Mouse (Mus musculus) heart, embryonic 16.5 days (tissue): ENCODE measurements around the gene Amigo3. TPM values are rescaled to one million over a fixed set of nuclear protein-coding genes. Genes with fewer than 3 reads are reported as not detected.
"Not testable (repeated sequence)": the region's sequence is repeated elsewhere in the genome, so short reads cannot be mapped to it uniquely, and the experiment has no call there.

Experiments used
- ATAC-seq: fragments of 200-750 bp; cut with Nextera tagmentation; replicated peaks from 2 replicates; pipeline ENCODE4 v1.8.0; 2017; ENCODE audit warnings: moderate number of reproducible peaks; ENCODE audit not compliant: insufficient read depth, low FRiP score; ENCODE audit errors: extremely low read depth
- H3K27ac ChIP-seq: fragments of 300-500 bp; sonication (generic); 2 replicates; pipeline ENCODE4 v1.5.1; 2014; ENCODE audit warnings: mild to moderate bottlenecking, low read length, control low read depth, moderate library complexity
- H3K27me3 ChIP-seq: fragments of 300-500 bp; sonication (generic); 2 replicates; pipeline ENCODE4 v1.6.1; 2014; ENCODE audit warnings: low read length, mixed read lengths; ENCODE audit not compliant: control insufficient read depth, insufficient read depth
- H3K36me3 ChIP-seq: fragments of 300-500 bp; sonication (generic); 2 replicates; pipeline ENCODE4 v1.6.1; 2014; ENCODE audit not compliant: control insufficient read depth, insufficient read depth
- H3K4me1 ChIP-seq: fragments of 300-500 bp; sonication (generic); 2 replicates; pipeline ENCODE4 v1.6.1; 2014; ENCODE audit warnings: low read length, mixed read lengths; ENCODE audit not compliant: control insufficient read depth, insufficient read depth
- H3K4me2 ChIP-seq: fragments of 300-500 bp; sonication (generic); 2 replicates; pipeline ENCODE4 v1.6.1; 2014; ENCODE audit warnings: low read depth, mild to moderate bottlenecking, control low read depth, low read length
- H3K4me3 ChIP-seq: fragments of 300-500 bp; sonication (generic); 2 replicates; pipeline ENCODE4 v1.5.1; 2014; ENCODE audit warnings: mild to moderate bottlenecking, control low read depth, low read length
- H3K9ac ChIP-seq: fragments of 300-500 bp; sonication (generic); 2 replicates; pipeline ENCODE4 v1.6.1; 2014; ENCODE audit warnings: low read length, control low read depth
- H3K9me3 ChIP-seq: fragments of 300-500 bp; sonication (generic); replicated peaks from 2 replicates; pipeline ENCODE4 v1.6.1; 2016; ENCODE audit warnings: low read length; ENCODE audit not compliant: control insufficient read depth
- WGBS: fragments of 180-500 bp; shearing (Covaris S2); extraction: QIAGEN DNeasy Blood & Tissue Kit; methylation state at CpG from one replicate; pipeline ENCODE4 v1.1.7; 2014; 5-methylcytosine and 5-hydroxymethylcytosine counted together
- polyA plus RNA-seq: library from polyadenylated mRNA; unstranded; fragments of >200 nt; fragmentation: Nextera tagmentation; extraction: Ambion mirVana; gene quantifications from 2 replicates; pipeline ENCODE4 v1.2.1, GENCODE M21; 2015

Gene Amigo3
- 1.9 and 2.4 TPM in 2 replicates for polyA plus RNA-seq

DNA sequence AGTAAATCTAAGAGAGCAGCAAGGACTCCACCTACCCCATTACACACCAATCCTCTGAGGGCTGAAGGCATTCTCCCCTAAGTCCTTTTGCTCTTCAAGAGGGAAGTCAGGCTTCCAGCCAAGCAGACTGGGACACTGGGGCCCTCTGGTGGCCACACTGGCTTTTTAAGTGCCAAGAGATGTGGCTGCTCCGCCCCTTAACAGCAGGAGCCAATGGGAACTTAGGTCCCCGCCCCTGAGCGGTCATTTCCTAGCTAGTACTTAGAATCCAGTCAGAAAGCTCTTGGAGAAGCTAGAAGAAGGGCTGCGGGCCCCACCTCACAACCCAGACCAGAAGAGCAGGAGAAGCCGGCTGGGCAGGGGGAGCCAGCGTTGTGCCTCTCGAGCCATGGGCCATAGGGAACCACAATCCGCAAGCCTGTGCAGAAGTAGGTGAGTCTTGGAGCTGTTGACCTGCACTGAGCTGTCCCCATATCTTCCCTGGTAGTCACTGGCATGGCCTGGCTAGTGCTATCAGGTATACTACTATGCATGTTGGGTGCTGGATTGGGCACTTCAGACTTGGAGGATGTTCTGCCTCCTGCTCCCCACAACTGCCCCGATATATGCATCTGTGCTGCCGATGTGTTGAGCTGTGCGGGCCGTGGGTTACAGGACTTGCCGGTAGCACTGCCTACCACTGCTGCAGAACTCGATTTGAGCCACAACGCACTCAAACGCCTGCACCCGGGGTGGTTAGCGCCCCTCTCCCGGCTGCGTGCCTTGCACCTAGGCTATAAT is at the start of gene Amigo3:
TSS of gene Amigo3 (plus strand) at position 275 of the 780 bp plus-strand sequence.
- Histone ChIP-seq H3K4me3 (peak within 1 kb of the TSS; percentile 34), H3K4me1 (peaks cover 24% of the 10 kb centered on the region), H3K9me3 (no peaks in the 10 kb centered on the region), H3K4me2 (peak within 1 kb of the TSS; percentile 59), H3K27ac (peak within 1 kb of the TSS; percentile 58), H3K9ac (peak within 1 kb of the TSS; percentile 44), H3K36me3 (peaks cover 21% of the 10 kb centered on the region), H3K27me3 (no peaks in the 10 kb centered on the region)
- 51% methylated on average over 20 of the region's 20 CpGs for WGBS
- ATAC-seq, result peak; percentile 61

DNA sequence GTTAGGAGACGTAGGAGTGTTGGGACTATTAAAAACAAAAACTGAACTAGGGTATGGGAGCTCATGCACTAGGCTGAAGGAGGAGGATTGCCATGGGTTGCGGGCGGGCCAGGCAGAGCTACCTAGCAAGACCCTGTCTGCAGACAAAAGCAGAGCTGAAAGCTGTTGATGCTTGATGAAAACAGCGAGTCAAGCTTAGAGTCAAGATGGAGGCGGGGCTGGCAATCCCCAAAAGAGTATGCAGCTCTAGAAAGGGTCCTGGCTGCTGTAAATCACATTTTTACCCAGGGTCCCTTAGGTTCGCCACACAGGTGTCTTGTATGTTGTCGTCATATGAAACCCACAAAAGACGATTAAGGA is 49.4 kb upstream of the Amigo3 start:
- Histone ChIP-seq H3K27me3 (no peaks in the 10 kb centered on the region), H3K9me3 (no peaks in the 10 kb centered on the region), H3K4me1 (peaks cover 20% of the 10 kb centered on the region), H3K36me3 (no peaks in the 10 kb centered on the region; the same call in 1 of the 2 replicates), H3K4me2 (peak overlapping the region; percentile 80), H3K27ac (peak overlapping the region; percentile 96), H3K9ac (peak overlapping the region; percentile 98), H3K4me3 (peak overlapping the region; percentile 86)
- ATAC-seq, result no peak
- WGBS, result 19% methylated on average over 8 of the region's 8 CpGs

DNA sequence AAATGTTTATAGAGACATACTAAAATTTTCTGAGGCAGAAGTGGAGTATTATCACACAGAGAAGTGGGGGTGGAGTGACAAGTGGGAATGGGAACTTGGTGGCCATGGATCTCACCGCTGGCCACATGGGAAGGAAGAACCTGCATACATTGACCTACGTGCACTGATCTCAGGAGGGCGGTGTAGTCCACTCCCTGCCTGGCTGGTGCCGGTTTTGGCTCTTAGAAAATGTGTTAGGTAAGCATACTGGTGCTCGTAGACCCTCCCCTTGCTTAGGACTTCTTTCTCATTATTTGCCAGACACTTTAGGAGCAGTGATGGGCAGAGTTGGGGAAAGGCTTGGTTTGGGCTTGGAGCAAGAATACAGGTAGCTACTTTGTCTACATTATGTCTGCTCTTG is 44.9 kb upstream of the Amigo3 start:
- H3K27me3 ChIP-seq, result no peaks in the 10 kb centered on the region
- H3K4me1 ChIP-seq, result peaks cover 21% of the 10 kb centered on the region
- no peak overlapping the region for H3K9ac ChIP-seq
- 88% methylated on average over 5 of the region's 5 CpGs for WGBS
- H3K27ac ChIP-seq, result no peak overlapping the region
- H3K4me3 ChIP-seq, result no peak overlapping the region
- no peak for ATAC-seq
- H3K9me3 ChIP-seq, result no peaks in the 10 kb centered on the region
- H3K36me3 ChIP-seq, result no peaks in the 10 kb centered on the region; the same call in none of the 2 replicates
- no peak overlapping the region for H3K4me2 ChIP-seq

DNA sequence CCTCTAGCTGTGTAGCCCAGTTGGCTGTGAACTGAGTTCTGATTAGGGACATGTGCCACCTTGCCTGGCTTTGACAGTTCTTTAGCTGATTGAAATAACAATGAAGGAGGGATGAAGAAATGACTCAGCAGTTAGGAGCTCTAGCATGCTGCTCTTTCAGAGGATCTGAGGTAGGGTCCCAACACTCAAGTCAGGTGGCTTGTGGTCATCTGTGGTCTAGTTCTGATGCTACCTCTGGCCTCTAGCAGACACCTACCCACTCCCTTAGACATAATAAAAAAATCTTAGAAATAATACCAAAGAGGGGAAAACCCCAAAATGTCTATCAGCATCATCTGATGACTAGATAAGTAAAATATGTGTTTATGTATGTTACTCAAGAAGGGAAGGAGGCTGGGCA is 42.6 kb upstream of the Amigo3 start:
- Histone ChIP-seq H3K9me3 (no peaks in the 10 kb centered on the region), H3K4me3 (no peak overlapping the region), H3K4me1 (peaks cover 8% of the 10 kb centered on the region), H3K27ac (no peak overlapping the region), H3K36me3 (no peaks in the 10 kb centered on the region; the same call in 1 of the 2 replicates), H3K9ac (no peak overlapping the region), H3K4me2 (no peak overlapping the region), H3K27me3 (no peaks in the 10 kb centered on the region)
- ATAC-seq, result no peak

DNA sequence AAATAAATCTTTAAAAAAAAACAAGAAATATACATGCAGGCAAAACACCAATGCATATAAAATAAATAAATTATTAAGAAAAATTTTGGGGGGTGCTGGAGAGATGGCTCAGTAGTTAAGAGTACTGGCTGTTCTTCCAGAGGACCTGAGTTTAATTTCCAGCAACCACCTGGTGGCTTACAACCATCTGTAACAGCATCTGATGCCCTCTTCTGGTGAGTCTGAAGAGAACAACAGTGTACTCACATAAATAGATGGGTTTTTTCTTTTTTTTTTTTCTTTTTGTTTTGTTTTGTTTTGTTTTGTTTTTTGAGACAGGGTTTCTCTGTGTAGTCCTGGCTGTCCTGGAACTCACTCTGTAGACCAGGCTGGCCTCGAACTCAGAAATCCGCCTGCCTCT is 39.4 kb upstream of the Amigo3 start:
- H3K27ac ChIP-seq, H3K27me3 ChIP-seq, H3K4me3 ChIP-seq, H3K9me3 ChIP-seq, H3K4me1 ChIP-seq, H3K36me3 ChIP-seq, ATAC-seq, H3K9ac ChIP-seq, H3K4me2 ChIP-seq: not testable (repeated sequence)
- 91% methylated on average over 2 of the region's 2 CpGs for WGBS

DNA sequence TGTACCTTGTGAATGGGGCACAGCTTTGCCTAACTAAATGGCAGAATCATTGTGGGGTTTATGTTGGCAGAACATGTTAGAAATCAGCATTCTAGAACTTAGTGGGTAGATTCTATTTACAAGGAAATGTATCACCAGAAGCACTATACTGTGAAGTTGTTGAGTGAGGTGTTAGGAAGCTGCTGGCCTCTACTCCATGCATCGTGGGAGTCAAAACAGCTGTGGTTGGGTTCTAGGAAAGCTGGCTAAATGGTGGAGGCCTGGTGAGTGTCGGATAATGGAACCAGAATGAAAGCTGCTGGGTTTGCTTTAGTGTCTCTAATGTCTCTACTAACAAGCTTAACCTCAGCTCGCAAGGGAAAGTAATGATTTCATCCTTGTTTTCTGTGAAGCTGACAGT is 35.8 kb upstream of the Amigo3 start:
- H3K27me3 ChIP-seq, result no peaks in the 10 kb centered on the region
- H3K27ac ChIP-seq, result no peak overlapping the region
- no peak overlapping the region for H3K4me3 ChIP-seq
- H3K4me1 ChIP-seq, result peaks cover 10% of the 10 kb centered on the region
- no peak overlapping the region for H3K4me2 ChIP-seq
- no peak overlapping the region for H3K9ac ChIP-seq
- ATAC-seq, result no peak
- no peaks in the 10 kb centered on the region for H3K9me3 ChIP-seq
- H3K36me3 ChIP-seq, result no peaks in the 10 kb centered on the region; the same call in 1 of the 2 replicates
- 81% methylated on average over 3 of the region's 3 CpGs for WGBS

DNA sequence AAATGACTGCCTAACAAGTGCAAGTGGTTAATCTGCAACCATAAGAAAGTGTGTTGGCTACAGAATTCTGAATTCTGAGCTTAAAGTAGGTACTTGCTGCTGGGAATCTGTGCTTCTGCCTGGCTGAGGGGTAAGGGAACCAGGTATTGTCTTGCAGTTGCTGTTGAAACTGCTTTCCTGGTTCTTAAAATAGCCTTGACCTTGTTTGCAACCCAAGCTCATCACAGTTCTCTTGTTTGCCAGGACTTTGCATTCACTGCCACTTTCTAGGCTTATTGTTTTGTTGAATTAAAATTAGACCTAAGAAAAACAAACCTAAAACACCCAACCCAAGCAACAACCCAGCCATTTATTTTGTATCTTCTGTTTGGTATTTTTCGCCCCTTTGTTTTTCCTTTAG is 32.2 kb upstream of the Amigo3 start:
- no peak overlapping the region for H3K4me3 ChIP-seq
- H3K27ac ChIP-seq, result peak overlapping the region; percentile 68
- ATAC-seq, result no peak

DNA sequence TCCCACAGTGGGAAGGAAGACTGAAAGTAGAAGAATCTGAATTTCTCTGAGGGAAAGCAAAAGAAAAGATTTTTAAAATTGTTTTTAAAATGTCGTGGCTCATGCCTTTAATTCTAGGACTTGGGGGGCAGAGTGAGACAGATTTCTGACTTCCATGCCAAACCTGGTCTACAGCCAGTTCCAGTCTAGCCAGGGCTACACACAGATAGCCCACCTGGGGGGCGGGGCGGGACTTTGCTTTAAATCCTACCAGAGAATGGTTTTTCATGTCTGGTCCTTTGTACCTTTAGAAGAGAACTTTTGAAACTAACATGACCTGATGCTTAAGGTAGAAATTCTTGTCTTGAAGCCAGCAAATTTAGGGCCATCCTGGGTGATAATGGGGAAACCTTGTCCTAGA is 29.7 kb upstream of the Amigo3 start:
- Histone ChIP-seq H3K9me3 (peaks cover 4% of the 10 kb centered on the region; the same call in 1 of the 2 replicates), H3K4me1 (peaks cover 8% of the 10 kb centered on the region), H3K9ac (no peak overlapping the region), H3K4me2 (no peak overlapping the region), H3K27ac (no peak overlapping the region), H3K27me3 (no peaks in the 10 kb centered on the region), H3K36me3 (peaks cover 28% of the 10 kb centered on the region), H3K4me3 (no peak overlapping the region)
- ATAC-seq, result no peak
- WGBS, result 91% methylated on average over 3 of the region's 3 CpGs

More for the DNA sequence above, 32.2 kb upstream of the Amigo3 start:
- no peaks in the 10 kb centered on the region for H3K27me3 ChIP-seq
- peak overlapping the region; percentile 18; the same call in 1 of the 2 replicates for H3K9ac ChIP-seq
- H3K4me1 ChIP-seq, result peaks cover 8% of the 10 kb centered on the region
- H3K36me3 ChIP-seq, result peaks cover 10% of the 10 kb centered on the region; the same call in 1 of the 2 replicates
- H3K4me2 ChIP-seq, result peak overlapping the region; percentile 22; the same call in 1 of the 2 replicates
- WGBS, result 92% methylated on average over 1 of the region's 1 CpGs
- H3K9me3 ChIP-seq, result no peaks in the 10 kb centered on the region

DNA sequence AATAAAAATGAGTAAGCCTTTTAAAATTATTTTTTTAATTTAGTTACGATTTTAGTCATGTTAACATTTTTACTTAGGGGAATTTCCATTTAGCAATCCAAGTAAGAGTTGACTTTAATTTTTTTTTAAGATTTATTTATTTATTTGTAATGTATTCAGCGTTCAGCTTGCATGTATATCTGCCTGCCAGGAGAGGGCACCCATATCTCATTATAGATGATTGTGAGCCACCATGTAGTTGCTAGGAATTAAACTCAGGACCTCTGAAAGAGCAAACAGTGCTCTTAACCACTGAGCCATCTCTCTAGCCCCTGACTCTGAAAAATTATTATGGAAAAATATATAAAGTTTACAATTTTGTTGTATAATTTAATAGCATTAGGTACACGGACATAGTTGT is 26.4 kb upstream of the Amigo3 start:
- no peak overlapping the region for H3K4me3 ChIP-seq
- 87% methylated on average over 3 of the region's 3 CpGs for WGBS
- H3K9me3 ChIP-seq, result peaks cover 4% of the 10 kb centered on the region; the same call in 1 of the 2 replicates
- H3K27ac ChIP-seq, result no peak overlapping the region
- H3K4me2 ChIP-seq, result no peak overlapping the region
- no peaks in the 10 kb centered on the region for H3K27me3 ChIP-seq
- H3K36me3 ChIP-seq, result peaks cover 31% of the 10 kb centered on the region
- no peak for ATAC-seq
- H3K9ac ChIP-seq, result no peak overlapping the region
- no peaks in the 10 kb centered on the region for H3K4me1 ChIP-seq
